Mouse (Mus musculus) MEL (cell line): ENCODE measurements around the gene Triobp. TPM values are rescaled to one million over a fixed set of nuclear protein-coding genes. Genes with fewer than 3 reads are reported as not detected.

ENCODE experiments used
- DNase-seq: peaks from one replicate; pipeline ENCODE4 v3.0.0; 2011; ENCODE audit warnings: low read depth, low spot score
- H3K27ac ChIP-seq: 2 replicates; pipeline ENCODE4 v1.5.1; 2012; ENCODE audit warnings: low read depth, mild to moderate bottlenecking, control low read depth, low read length, moderate library complexity; ENCODE audit not compliant: control insufficient read depth
- H3K27me3 ChIP-seq, 2 experiments: fragments of 150-350 bp in 1 of 2; sonication (generic) in 1 of 2; 2 replicates each; pipeline ENCODE4 v1.6.1; 2012; ENCODE audit warnings: low read length in 2 of 2, mild to moderate bottlenecking in 2 of 2, improper control_type of control experiment in 1 of 2, moderate library complexity in 1 of 2; ENCODE audit not compliant: insufficient read depth in 2 of 2, control insufficient read depth in 1 of 2
- H3K36me3 ChIP-seq, 2 experiments: 2 replicates each; pipeline ENCODE4 v1.6.1; 2012 to 2014; ENCODE audit warnings: low read length in 2 of 2, improper control_type of control experiment in 1 of 2, inconsistent platforms in 1 of 2, mild to moderate bottlenecking in 1 of 2; ENCODE audit not compliant: insufficient read depth in 2 of 2, control insufficient read depth in 1 of 2
- H3K4me1 ChIP-seq, 2 experiments: fragments of 150-350 bp in 1 of 2; sonication (generic) in 1 of 2; 2 replicates each; pipeline ENCODE4 v1.6.1; 2012; ENCODE audit warnings: low read length in 2 of 2, improper control_type of control experiment in 1 of 2, mild to moderate bottlenecking in 1 of 2; ENCODE audit not compliant: insufficient read depth in 2 of 2, control insufficient read depth in 1 of 2
- H3K4me3 ChIP-seq, 2 experiments: fragments of 150-350 bp in 1 of 2; sonication (generic) in 1 of 2; 2 replicates each; pipeline ENCODE4 v1.5.1; 2012; ENCODE audit warnings: low read depth in 2 of 2, low read length in 2 of 2, mild to moderate bottlenecking in 2 of 2, moderate library complexity in 2 of 2, control low read depth in 1 of 2, improper control_type of control experiment in 1 of 2; ENCODE audit not compliant: control insufficient read depth in 1 of 2, insufficient read depth in 1 of 2
- H3K79me2 ChIP-seq: 2 replicates; pipeline ENCODE4 v1.6.1; 2012; ENCODE audit warnings: mild to moderate bottlenecking, low read length, moderate library complexity; ENCODE audit not compliant: control insufficient read depth, poor library complexity, insufficient read depth
- H3K9ac ChIP-seq: 2 replicates; pipeline ENCODE4 v1.6.1; 2012; ENCODE audit warnings: low read depth, mild to moderate bottlenecking, control low read depth, low read length, moderate library complexity; ENCODE audit not compliant: control insufficient read depth, poor library complexity, severe bottlenecking
- H3K9me3 ChIP-seq: fragments of 150-350 bp; sonication (generic); replicated peaks from 2 replicates; pipeline ENCODE4 v1.6.1; 2012; ENCODE audit warnings: mild to moderate bottlenecking, low read length, improper control_type of control experiment, moderate library complexity; ENCODE audit not compliant: insufficient read depth
- BHLHE40 ChIP-seq: IDR thresholded peaks from 2 replicates; pipeline ENCODE4 v1.6.1; 2012; ENCODE audit warnings: low read depth, mild to moderate bottlenecking, inconsistent platforms, low read length, improper control_type of control experiment, borderline replicate concordance
- CTCF ChIP-seq, 3 experiments: IDR thresholded peaks in 2 of 3; conservative IDR thresholded peaks in 1 of 3; 2 replicates each; pipeline ENCODE4 v1.5.1; 2011 to 2012; ENCODE audit warnings: low read length in 3 of 3, low read depth in 2 of 3, mild to moderate bottlenecking in 2 of 3, improper control_type of control experiment in 1 of 3, inconsistent platforms in 1 of 3, mixed read lengths in 1 of 3, moderate library complexity in 1 of 3; ENCODE audit not compliant: control insufficient read depth in 1 of 3, insufficient read depth in 1 of 3, poor library complexity in 1 of 3, severe bottlenecking in 1 of 3
- ELF1 ChIP-seq: IDR thresholded peaks from 2 replicates; pipeline ENCODE4 v1.6.1; 2014; ENCODE audit warnings: low read depth, mild to moderate bottlenecking, inconsistent platforms, low read length, improper control_type of control experiment, moderate library complexity
- EP300 ChIP-seq, 2 experiments: IDR thresholded peaks; 2 replicates each; pipeline ENCODE4 v1.6.1; 2011; ENCODE audit warnings: improper control_type of control experiment in 2 of 2, low read length in 2 of 2, low read depth in 1 of 2, mild to moderate bottlenecking in 1 of 2
- ETS1 ChIP-seq: IDR thresholded peaks from 2 replicates; pipeline ENCODE4 v1.6.1; 2012; ENCODE audit warnings: low read depth, mild to moderate bottlenecking, inconsistent platforms, low read length, improper control_type of control experiment, moderate library complexity
- GATA1 ChIP-seq: IDR thresholded peaks from 2 replicates; pipeline ENCODE4 v1.6.1; 2011; ENCODE audit warnings: low read depth, low read length, improper control_type of control experiment
- HCFC1 ChIP-seq: IDR thresholded peaks from 2 replicates; pipeline ENCODE4 v1.6.1; 2012; ENCODE audit warnings: low read depth, mild to moderate bottlenecking, inconsistent platforms, low read length, improper control_type of control experiment, moderate library complexity
- JUND ChIP-seq: IDR thresholded peaks from 2 replicates; pipeline ENCODE4 v1.6.1; 2011; ENCODE audit warnings: low read depth, mild to moderate bottlenecking, improper control_type of control experiment, low read length
- MAFK ChIP-seq: IDR thresholded peaks from 2 replicates; pipeline ENCODE4 v1.6.1; 2011; ENCODE audit warnings: low read depth, mild to moderate bottlenecking, low read length, improper control_type of control experiment, borderline replicate concordance
- MAX ChIP-seq: IDR thresholded peaks from 2 replicates; pipeline ENCODE4 v1.6.1; 2011; ENCODE audit warnings: low read length, improper control_type of control experiment
- MAZ ChIP-seq: IDR thresholded peaks from 2 replicates; pipeline ENCODE4 v1.6.1; 2012; ENCODE audit warnings: low read depth, mild to moderate bottlenecking, inconsistent platforms, low read length, improper control_type of control experiment
- MEF2A ChIP-seq: IDR thresholded peaks from 2 replicates; pipeline ENCODE4 v1.6.1; 2014; ENCODE audit warnings: low read depth, mild to moderate bottlenecking, inconsistent platforms, low read length, improper control_type of control experiment; ENCODE audit not compliant: poor library complexity, insufficient replicate concordance, severe bottlenecking; ENCODE audit errors: extremely low read depth
- MYB ChIP-seq: IDR thresholded peaks from 2 replicates; pipeline ENCODE4 v1.6.1; 2011; ENCODE audit warnings: mild to moderate bottlenecking, low read depth, low read length, improper control_type of control experiment
- MYC ChIP-seq: IDR thresholded peaks from 2 replicates; pipeline ENCODE4 v1.6.1; 2011; ENCODE audit warnings: low read depth, mild to moderate bottlenecking, low read length, improper control_type of control experiment, moderate library complexity
- NELFE ChIP-seq: IDR thresholded peaks from 2 replicates; pipeline ENCODE4 v1.6.1; 2011; ENCODE audit warnings: low read depth, low read length, improper control_type of control experiment
- NRF1 ChIP-seq: IDR thresholded peaks from 2 replicates; pipeline ENCODE4 v1.6.1; 2014; ENCODE audit warnings: low read depth, mild to moderate bottlenecking, inconsistent platforms, low read length, improper control_type of control experiment, moderate library complexity; ENCODE audit not compliant: poor library complexity, insufficient read depth, severe bottlenecking
- POLR2A ChIP-seq, 2 experiments: IDR thresholded peaks; 2 replicates each; pipeline ENCODE4 v1.6.1; 2011 to 2012; ENCODE audit warnings: low read length in 2 of 2, mild to moderate bottlenecking in 2 of 2, control low read depth in 1 of 2, improper control_type of control experiment in 1 of 2, low read depth in 1 of 2, moderate library complexity in 1 of 2; ENCODE audit not compliant: control insufficient read depth in 1 of 2, insufficient read depth in 1 of 2, poor library complexity in 1 of 2
- POLR2AphosphoS2 ChIP-seq: IDR thresholded peaks from 2 replicates; pipeline ENCODE4 v1.6.1; 2011; ENCODE audit warnings: low read length, improper control_type of control experiment
- RAD21 ChIP-seq: IDR thresholded peaks from 2 replicates; pipeline ENCODE4 v1.6.1; 2011; ENCODE audit warnings: mild to moderate bottlenecking, low read depth, low read length, improper control_type of control experiment
- RCOR1 ChIP-seq: IDR thresholded peaks from 2 replicates; pipeline ENCODE4 v1.6.1; 2012; ENCODE audit warnings: low read depth, mild to moderate bottlenecking, inconsistent platforms, low read length, improper control_type of control experiment
- SIN3A ChIP-seq: IDR thresholded peaks from 2 replicates; pipeline ENCODE4 v1.6.1; 2012; ENCODE audit warnings: low read length, improper control_type of control experiment, inconsistent platforms
- SMC3 ChIP-seq: IDR thresholded peaks from 2 replicates; pipeline ENCODE4 v1.6.1; 2011; ENCODE audit warnings: low read depth, low read length, improper control_type of control experiment
- TAL1 ChIP-seq: IDR thresholded peaks from 2 replicates; pipeline ENCODE4 v1.6.1; 2012; ENCODE audit warnings: mild to moderate bottlenecking, inconsistent platforms, low read length, moderate library complexity, mixed read lengths
- UBTF ChIP-seq: IDR thresholded peaks from 2 replicates; pipeline ENCODE4 v1.6.1; 2012; ENCODE audit warnings: low read depth, mild to moderate bottlenecking, inconsistent platforms, low read length, improper control_type of control experiment, moderate library complexity, borderline replicate concordance; ENCODE audit not compliant: insufficient read depth
- USF1 ChIP-seq: IDR thresholded peaks from 2 replicates; pipeline ENCODE4 v1.6.1; 2014; ENCODE audit warnings: low read depth, mild to moderate bottlenecking, inconsistent platforms, low read length, improper control_type of control experiment, moderate library complexity
- USF2 ChIP-seq, 2 experiments: IDR thresholded peaks; 2 replicates each; pipeline ENCODE4 v1.6.1; 2011 to 2012; ENCODE audit warnings: improper control_type of control experiment in 2 of 2, low read length in 2 of 2, borderline replicate concordance in 1 of 2, inconsistent platforms in 1 of 2, low read depth in 1 of 2, mild to moderate bottlenecking in 1 of 2; ENCODE audit not compliant: insufficient read depth in 1 of 2
- ZMIZ1 ChIP-seq: IDR thresholded peaks from 2 replicates; pipeline ENCODE4 v1.6.1; 2012; ENCODE audit warnings: low read depth, mild to moderate bottlenecking, inconsistent platforms, low read length, improper control_type of control experiment, moderate library complexity
- ZNF384 ChIP-seq: IDR thresholded peaks from 2 replicates; pipeline ENCODE4 v1.6.1; 2012; ENCODE audit warnings: low read depth, mild to moderate bottlenecking, inconsistent platforms, low read length, improper control_type of control experiment
- polyA plus RNA-seq, 2 experiments: library from polyadenylated mRNA; stranded (reverse) in 1 of 2; unstranded in 1 of 2; fragments of >175 nt in 1 of 2; fragments of >200 nt in 1 of 2; gene quantifications; 2 replicates each; pipeline versions ENCODE4 v1.2.1 to v1.2.4; 2012; ENCODE audit warnings: low replicate concordance in 2 of 2, low read depth in 1 of 2; ENCODE audit not compliant: insufficient read length in 2 of 2, insufficient read depth in 1 of 2, missing spikeins in 1 of 2
- total RNA-seq: library from RNA; depleted of rRNA; stranded (reverse); fragments of 300-350 nt; gene quantifications from 2 replicates; pipeline ENCODE4 v1.2.3, GENCODE M21; 2012

Triobp gene
- total and polyA plus RNA-seq, 3 experiments = 18.4 to 31.3 TPM; not detected in 1

- no peak overlapping the region for H3K27ac ChIP-seq
- peaks cover 0 to 5% of the 10 kb centered on the region in 2 experiments; a peak in 2 of 4 replicates for H3K36me3 ChIP-seq
- H3K9me3 ChIP-seq = no peaks in the 10 kb centered on the region
- H3K4me1 ChIP-seq = peaks cover 2 to 14% of the 10 kb centered on the region in 2 experiments
- no peak overlapping the region for H3K9ac ChIP-seq
- H3K4me3 ChIP-seq = no peak overlapping the region
- H3K27me3 ChIP-seq = no peaks in the 10 kb centered on the region
- H3K79me2 ChIP-seq = peaks cover 4% of the 10 kb centered on the region; the same call in 1 of the 2 replicates
- no peak for DNase-seq
- no peak for TF ChIP-seq CTCF (IDR thresholded peaks at IDR 0.05 in 2 of 3, conservative IDR thresholded peaks at IDR 0.05 in 1 of 3; ENCODE audit: control insufficient read depth in 1 of 3, insufficient read depth in 1 of 3, low read depth in 2 of 3, low read length in 3 of 3, poor library complexity in 1 of 3, severe bottlenecking in 1 of 3)
- TF ChIP-seq EP300 (IDR thresholded peaks at IDR 0.05; ENCODE audit: low read depth in 1 of 2, low read length in 2 of 2) = no peak
- TF ChIP-seq JUND = no peak
- TF ChIP-seq POLR2A (IDR thresholded peaks at IDR 0.05; ENCODE audit: control insufficient read depth in 1 of 2, insufficient read depth in 1 of 2, low read depth in 1 of 2, low read length in 2 of 2, poor library complexity in 1 of 2) = no peak
- no peak for TF ChIP-seq MAFK
- TF ChIP-seq ZNF384 = no peak
- no peak for TF ChIP-seq ZMIZ1
- no peak for TF ChIP-seq USF1
- no peak for TF ChIP-seq RCOR1
- no peak for TF ChIP-seq MYB
- no peak for TF ChIP-seq ETS1
- TF ChIP-seq ELF1 = no peak
- no peak for TF ChIP-seq POLR2AphosphoS2
- no peak for TF ChIP-seq NELFE
- no peak for TF ChIP-seq MYC
- TF ChIP-seq MAX = no peak
- no peak for TF ChIP-seq TAL1
- TF ChIP-seq SMC3 = no peak
- no peak for TF ChIP-seq USF2 (IDR thresholded peaks at IDR 0.05; ENCODE audit: borderline replicate concordance in 1 of 2, insufficient read depth in 1 of 2, low read depth in 1 of 2, low read length in 2 of 2)
Measured at GRCm38 (mm10) chr15:78980084-78980483, 32.6 kb downstream of the Triobp start.

GRCm38 (mm10) chr15:78982658-78983435 lies 35.3 kb downstream of the Triobp start:
- Histone ChIP-seq H3K36me3 (peaks cover 0 to 5% of the 10 kb centered on the region in 2 experiments; a peak in 2 of 4 replicates), H3K9ac (peak overlapping the region; percentile 80), H3K27me3 (no peaks in the 10 kb centered on the region), H3K4me3 (peak overlapping the region; percentile 75 to 85), H3K4me1 (peaks cover 2 to 14% of the 10 kb centered on the region in 2 experiments), H3K27ac (peak overlapping the region; percentile 87), H3K9me3 (no peaks in the 10 kb centered on the region), H3K79me2 (peaks cover 4% of the 10 kb centered on the region; the same call in 1 of the 2 replicates)
- peak; percentile 94 for DNase-seq
- peak; percentile 98 for TF ChIP-seq ZNF384
- TF ChIP-seq ZMIZ1 = peak; percentile 80
- no peak for TF ChIP-seq SMC3
- TF ChIP-seq USF1 = no peak
- no peak for TF ChIP-seq BHLHE40
- no peak for TF ChIP-seq USF2 (IDR thresholded peaks at IDR 0.05; ENCODE audit: borderline replicate concordance in 1 of 2, insufficient read depth in 1 of 2, low read depth in 1 of 2, low read length in 2 of 2)
- TF ChIP-seq MEF2A = no peak
- TF ChIP-seq GATA1 = no peak
- TF ChIP-seq POLR2A (IDR thresholded peaks at IDR 0.05; ENCODE audit: control insufficient read depth in 1 of 2, insufficient read depth in 1 of 2, low read depth in 1 of 2, low read length in 2 of 2, poor library complexity in 1 of 2) = peak; percentile 69 to 86
- 0 out of 2 replicates have a peak, but pooled peaks have one; percentile 32 for TF ChIP-seq MYB
- no peak for TF ChIP-seq ELF1
- peak; percentile 57 for TF ChIP-seq NRF1
- peak; percentile 30; the same call in 1 of the 2 replicates for TF ChIP-seq MAZ
- peak; percentile 71 for TF ChIP-seq NELFE
- TF ChIP-seq UBTF = no peak
- peak; percentile 65 for TF ChIP-seq SIN3A
- peak; percentile 74 for TF ChIP-seq HCFC1
- no peak for TF ChIP-seq MAX
- TF ChIP-seq RAD21 = no peak
